Mouse (Mus musculus) cerebellum, adult 9-11 months (tissue): ENCODE data around the gene Slc1a7.

Experiments
- DNase-seq: peaks from one replicate; pipeline ENCODE4 v3.0.0; 2022

The Slc1a7 gene

DNA sequence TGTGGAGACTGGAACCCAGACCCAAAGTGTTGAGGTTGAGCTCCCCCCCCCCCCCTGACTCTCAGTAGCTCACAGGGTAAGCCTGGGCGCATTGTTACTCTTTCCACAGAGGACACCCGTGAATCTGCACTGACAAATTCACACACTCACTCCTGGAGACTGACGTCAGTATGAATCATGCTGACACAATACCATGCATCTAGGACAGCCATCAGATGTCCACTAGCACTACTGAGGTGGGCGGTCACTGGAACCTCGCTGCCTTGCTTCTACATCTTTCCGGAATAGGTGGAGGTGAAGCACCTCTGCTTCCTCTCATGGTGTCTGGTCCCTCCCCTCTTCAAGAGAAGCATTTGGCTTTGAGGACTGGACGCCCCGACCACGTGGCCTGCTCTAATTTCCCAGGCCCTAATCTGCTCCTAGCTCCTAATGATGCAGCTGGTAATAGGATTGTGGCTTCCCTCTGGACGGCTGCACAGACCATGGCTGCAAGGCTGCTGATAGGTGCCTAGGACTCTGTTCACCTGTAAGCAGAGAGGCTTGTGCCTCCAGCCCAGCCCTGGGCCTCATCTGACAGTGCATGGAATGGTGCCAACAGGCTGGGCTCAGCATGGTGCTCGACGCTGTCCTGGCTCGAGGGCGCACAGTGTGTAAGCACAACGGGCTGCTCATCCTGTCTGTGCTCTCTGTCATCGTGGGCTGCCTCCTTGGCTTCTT lies at the start of gene Slc1a7:
Gene Slc1a7 (plus strand): TSS at position 367 of the 717 bp plus-strand sequence.
- DNase-seq = no peak

DNA sequence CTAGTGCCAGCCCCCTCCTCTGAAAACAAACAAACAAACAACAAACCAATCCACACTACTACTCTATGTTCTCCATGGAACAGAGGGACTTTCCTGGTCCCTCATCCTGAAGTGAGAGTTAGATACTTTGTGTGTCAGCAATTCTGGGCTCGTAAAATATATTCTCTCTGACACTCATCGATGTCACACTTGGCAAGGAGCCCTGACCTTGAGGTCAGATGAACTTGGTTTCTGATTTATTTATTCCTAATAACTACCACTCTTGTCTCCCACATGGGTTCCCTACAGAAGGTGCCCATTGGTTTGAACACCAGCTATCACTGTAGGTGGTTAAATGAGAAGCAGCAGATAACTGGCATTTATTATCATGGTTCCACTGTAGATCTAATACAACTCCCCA lies 47.8 kb upstream of the Slc1a7 start:
- DNase-seq = no peak

- DNase-seq = no peak
These were observed 46.9 kb upstream of the Slc1a7 start for GRCm38 (mm10) chr4:107921152-107921695.

GRCm38 (mm10) chr4:107921952-107922351 lies 46.2 kb upstream of the Slc1a7 start:
- DNase-seq = no peak

- peak; percentile 86 for DNase-seq
These were observed 44.9 kb upstream of the Slc1a7 start, which contains the start of gene Cpt2 for GRCm38 (mm10) chr4:107923145-107923802. TSS of gene Cpt2 (minus strand) at chr4:107923610.

GRCm38 (mm10) chr4:107923803-107924194 lies 44.3 kb upstream of the Slc1a7 start:
- DNase-seq = no peak

GRCm38 (mm10) chr4:107928269-107928668 lies 39.9 kb upstream of the Slc1a7 start:
- DNase-seq = no peak

GRCm38 (mm10) chr4:107928726-107929125 lies 39.4 kb upstream of the Slc1a7 start:
- no peak for DNase-seq

DNA sequence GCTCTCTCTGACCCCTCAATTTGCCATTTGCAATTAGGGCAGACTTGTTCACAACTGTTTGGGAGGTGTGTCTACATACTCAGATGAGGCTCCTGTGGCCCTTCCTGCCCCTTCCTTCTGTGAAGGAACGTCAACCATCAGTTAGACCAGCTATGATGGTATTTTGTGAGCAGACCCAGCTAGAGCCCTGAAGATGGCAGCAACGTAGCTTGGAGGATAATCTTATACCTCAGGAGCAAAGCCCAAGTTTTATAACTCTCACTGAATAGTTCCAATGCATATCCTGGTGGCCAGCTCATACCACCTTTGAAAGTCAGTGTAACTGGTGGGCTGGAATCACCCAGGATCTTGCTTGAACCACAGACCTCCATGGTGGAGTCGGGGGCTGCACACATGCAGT lies 36.7 kb upstream of the Slc1a7 start:
- DNase-seq = no peak

- DNase-seq = no peak
These were observed 34.9 kb upstream of the Slc1a7 start for GRCm38 (mm10) chr4:107933239-107933638.

DNA sequence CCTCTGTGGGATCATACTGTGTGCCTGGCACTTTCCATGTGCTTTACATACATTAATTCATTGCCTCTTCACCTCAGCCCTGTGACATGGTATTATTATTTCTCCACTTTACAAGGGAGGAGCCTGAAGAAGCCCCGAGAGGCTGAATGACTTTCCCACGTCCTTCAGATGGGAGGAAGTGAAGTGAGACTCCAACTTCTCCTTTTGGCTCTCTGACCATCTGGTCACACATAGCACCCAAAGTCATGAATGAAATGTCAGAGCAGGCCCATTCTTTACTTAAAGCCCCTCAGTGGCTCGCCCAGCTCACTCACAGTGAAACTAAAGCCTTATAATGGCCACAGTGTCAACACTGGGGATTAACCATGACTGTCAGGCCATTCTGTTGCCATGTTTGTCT lies 32.9 kb upstream of the Slc1a7 start:
- no peak for DNase-seq

GRCm38 (mm10) chr4:107937338-107937737 lies 30.8 kb upstream of the Slc1a7 start:
- DNase-seq = peak; percentile 58

GRCm38 (mm10) chr4:107938124-107938523 lies 30.0 kb upstream of the Slc1a7 start:
- no peak for DNase-seq

GRCm38 (mm10) chr4:107942741-107943140 lies 25.4 kb upstream of the Slc1a7 start:
- no peak for DNase-seq

GRCm38 (mm10) chr4:107944141-107944540 lies 24.0 kb upstream of the Slc1a7 start:
- no peak for DNase-seq

DNA sequence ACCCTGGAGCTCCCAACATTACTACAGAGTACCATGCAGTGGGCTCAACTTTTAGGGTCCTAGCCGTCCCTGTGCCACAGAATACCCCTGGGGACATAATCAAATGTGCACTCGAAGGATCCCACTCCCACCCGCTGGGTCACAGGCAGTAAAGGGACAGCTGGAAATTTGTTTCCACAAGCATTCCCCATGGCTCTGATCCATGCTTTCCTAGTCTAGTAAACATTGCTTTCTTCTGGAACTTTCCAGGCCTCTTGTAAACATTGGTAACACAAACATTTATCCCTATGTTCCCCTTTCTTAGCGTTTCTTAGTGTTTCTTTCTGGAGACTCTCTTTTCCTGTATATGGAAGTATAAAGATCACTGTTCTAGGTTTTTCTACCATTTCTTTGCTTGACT lies 18.2 kb upstream of the Slc1a7 start:
- DNase-seq = no peak

- DNase-seq = no peak
These were observed 15.3 kb upstream of the Slc1a7 start for GRCm38 (mm10) chr4:107952845-107953244.

GRCm38 (mm10) chr4:107955691-107956090 lies 12.4 kb upstream of the Slc1a7 start:
- DNase-seq = no peak

GRCm38 (mm10) chr4:107958487-107958886 lies 9.6 kb upstream of the Slc1a7 start:
- DNase-seq = no peak

GRCm38 (mm10) chr4:107962044-107962732 lies 5.9 kb upstream of the Slc1a7 start:
- no peak for DNase-seq

DNA sequence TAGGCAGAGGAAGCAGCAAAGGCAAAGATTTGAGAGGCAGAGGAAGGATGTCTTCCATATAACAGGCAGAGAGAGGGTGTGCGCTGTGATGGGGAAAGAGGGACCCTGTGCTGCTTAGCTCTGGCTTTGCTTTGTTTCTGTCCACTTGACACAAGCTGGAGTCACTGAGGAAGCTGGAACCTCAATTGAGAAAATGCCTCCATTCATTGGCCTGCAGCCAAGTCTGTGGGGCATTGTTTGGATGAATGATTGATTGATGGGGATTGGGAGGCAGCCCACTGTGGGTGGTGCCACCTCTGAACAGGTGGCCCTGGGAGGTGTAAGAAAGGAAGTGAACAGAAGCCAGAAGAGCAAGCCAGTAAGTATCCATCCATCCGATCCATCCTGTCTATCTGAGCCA lies 5.3 kb upstream of the Slc1a7 start:
- no peak for DNase-seq

GRCm38 (mm10) chr4:107966416-107967109 lies 1.6 kb upstream of the Slc1a7 start:
- DNase-seq = no peak

DNA sequence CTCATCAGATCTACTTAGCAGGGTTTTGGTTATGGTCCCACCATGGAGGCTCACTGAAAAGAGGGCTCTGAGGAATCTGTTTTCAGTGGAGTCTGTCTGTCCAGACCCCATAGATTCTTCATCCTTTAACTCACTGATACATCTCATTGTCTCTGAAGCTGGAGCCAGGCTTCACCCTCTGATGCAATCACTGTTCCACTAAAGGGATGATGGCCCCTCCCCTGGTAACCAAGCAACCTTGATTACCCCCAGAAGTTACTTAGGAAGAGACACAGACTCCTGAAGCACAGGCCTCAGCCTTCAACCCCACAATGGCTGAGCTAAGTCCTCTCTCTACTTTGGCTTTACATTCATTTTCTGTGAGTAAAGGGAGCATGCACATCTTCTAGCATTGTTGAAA lies 1.6 kb downstream of the Slc1a7 start:
- no peak for DNase-seq
